Mouse (Mus musculus) lung, postnatal 0 days (tissue): Measurements from ENCODE around the gene Rarg. TPM values are rescaled to one million over a fixed set of nuclear protein-coding genes. Genes with fewer than 3 reads are reported as not detected.

Experiments
- ATAC-seq: fragments of 200-750 bp; cut with Nextera tagmentation; 2 replicates; pipeline ENCODE4 v1.8.0; 2017; ENCODE audit warnings: moderate library complexity
- DNase-seq: peaks from one replicate; pipeline ENCODE4 v3.0.0-alpha.2; 2016; ENCODE audit warnings: low spot score
- H3K27ac ChIP-seq: fragments of 300-500 bp; sonication (generic); 2 replicates; pipeline ENCODE4 v1.5.1; 2014; ENCODE audit warnings: antibody characterized with exemption, mild to moderate bottlenecking, low read length, mixed read lengths
- H3K27me3 ChIP-seq: fragments of 300-500 bp; sonication (generic); replicated peaks from 2 replicates; pipeline ENCODE4 v1.6.1; 2014; ENCODE audit warnings: low read length, mixed read lengths; ENCODE audit not compliant: insufficient read depth
- H3K36me3 ChIP-seq: fragments of 300-500 bp; sonication (generic); 2 replicates; pipeline ENCODE4 v1.6.1; 2014; ENCODE audit warnings: low read length, mixed read lengths; ENCODE audit not compliant: insufficient read depth
- H3K4me1 ChIP-seq: fragments of 300-500 bp; sonication (generic); 2 replicates; pipeline ENCODE4 v1.6.1; 2014; ENCODE audit warnings: antibody characterized with exemption, low read depth, low read length, mixed read lengths; ENCODE audit not compliant: insufficient read depth
- H3K4me2 ChIP-seq: fragments of 300-500 bp; sonication (generic); replicated peaks from 2 replicates; pipeline ENCODE4 v1.6.1; 2014; ENCODE audit warnings: low read depth, mild to moderate bottlenecking, low read length, moderate library complexity, mixed read lengths
- H3K4me3 ChIP-seq: fragments of 300-500 bp; sonication (generic); 2 replicates; pipeline ENCODE4 v1.5.1; 2014; ENCODE audit warnings: low read depth, low read length
- H3K9ac ChIP-seq: fragments of 300-500 bp; sonication (generic); replicated peaks from 2 replicates; pipeline ENCODE4 v1.6.1; 2014; ENCODE audit warnings: low read depth, mild to moderate bottlenecking
- H3K9me3 ChIP-seq: fragments of 300-500 bp; sonication (generic); 2 replicates; pipeline ENCODE4 v1.6.1; 2016; ENCODE audit warnings: low read length, mixed read lengths
- CTCF ChIP-seq: IDR thresholded peaks from 2 replicates; pipeline ENCODE4 v1.5.1; 2016; ENCODE audit warnings: antibody characterized with exemption, mild to moderate bottlenecking
- EP300 ChIP-seq: IDR thresholded peaks from 2 replicates; pipeline ENCODE4 v1.6.1; 2016; ENCODE audit warnings: antibody characterized with exemption, mild to moderate bottlenecking, control low read depth
- WGBS: fragments of 180-500 bp; shearing (Covaris S2); extraction: QIAGEN DNeasy Blood & Tissue Kit; methylation state at CpG from one replicate; pipeline ENCODE4 v1.1.7; 2014; 5-methylcytosine and 5-hydroxymethylcytosine counted together
- polyA plus RNA-seq: library from polyadenylated mRNA; unstranded; fragments of >200 nt; fragmentation: Nextera tagmentation; extraction: Ambion mirVana; gene quantifications from 2 replicates; pipeline ENCODE4 v1.2.1, GENCODE M21; 2015

The Rarg gene
- polyA plus RNA-seq, 1 experiment from 2014 or later, result 35.8 TPM

DNA sequence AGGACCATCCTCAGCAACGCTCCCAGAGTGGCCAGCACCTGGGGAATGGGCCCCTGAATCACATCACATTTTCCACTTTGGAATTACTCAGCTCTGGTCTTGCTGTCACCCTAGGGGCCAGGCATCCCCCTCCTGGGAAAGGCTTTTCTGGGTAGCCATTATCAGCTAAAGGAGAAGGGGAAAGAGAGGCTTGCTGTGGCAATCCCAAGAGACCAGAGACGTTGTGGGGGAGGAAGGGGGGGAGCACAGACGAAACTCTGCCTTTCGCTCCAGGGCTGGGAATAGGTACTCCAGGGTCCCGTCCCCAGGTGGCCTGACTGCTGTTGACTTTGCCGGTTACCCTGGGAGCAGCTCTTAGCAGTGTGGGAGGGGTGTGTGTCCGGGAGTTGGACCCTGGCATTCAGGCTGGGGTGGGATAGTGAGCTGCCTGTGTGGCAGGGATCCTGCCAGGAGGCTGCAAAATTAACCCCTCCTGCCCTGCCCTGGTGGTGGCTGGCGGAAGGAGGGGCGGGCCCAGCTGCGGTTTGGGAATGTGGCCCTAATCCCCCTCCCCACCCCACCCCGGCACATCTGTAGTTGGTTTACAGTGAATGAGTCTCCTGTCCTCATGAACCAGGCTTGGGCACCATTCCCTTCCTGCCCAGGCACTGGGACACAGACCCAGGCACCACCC, 1.4 kb upstream of the Rarg start:
- no peak for DNase-seq

GRCm38 (mm10) chr15:102258076-102258470, 756 bp upstream of the Rarg start:
- Histone ChIP-seq H3K4me1 (peaks cover 15% of the 10 kb centered on the region), H3K9me3 (no peaks in the 10 kb centered on the region), H3K4me2 (peak overlapping the region; percentile 92), H3K27ac (peak overlapping the region; percentile 91), H3K27me3 (no peaks in the 10 kb centered on the region), H3K36me3 (no peaks in the 10 kb centered on the region), H3K9ac (no peak overlapping the region), H3K4me3 (peak overlapping the region; percentile 69)
- no peak for TF ChIP-seq CTCF
- TF ChIP-seq EP300, result no peak
- ATAC-seq, result peak; percentile 43
- WGBS, result 13% methylated on average over 12 of the region's 12 CpGs
- DNase-seq, result peak; percentile 75

More for the DNA sequence above, 1.4 kb upstream of the Rarg start:
- no peak for TF ChIP-seq EP300
- 0 out of 2 replicates have a peak, but pooled peaks have one; percentile 3 for TF ChIP-seq CTCF
- Histone ChIP-seq H3K4me1 (peaks cover 15% of the 10 kb centered on the region), H3K4me3 (no peak overlapping the region), H3K36me3 (no peaks in the 10 kb centered on the region), H3K27ac (peak overlapping the region; percentile 91), H3K27me3 (no peaks in the 10 kb centered on the region), H3K9ac (no peak overlapping the region), H3K9me3 (no peaks in the 10 kb centered on the region), H3K4me2 (peak overlapping the region; percentile 92; the same call in 1 of the 2 replicates)
- 34% methylated on average over 11 of the region's 11 CpGs for WGBS
- no peak for ATAC-seq

DNA sequence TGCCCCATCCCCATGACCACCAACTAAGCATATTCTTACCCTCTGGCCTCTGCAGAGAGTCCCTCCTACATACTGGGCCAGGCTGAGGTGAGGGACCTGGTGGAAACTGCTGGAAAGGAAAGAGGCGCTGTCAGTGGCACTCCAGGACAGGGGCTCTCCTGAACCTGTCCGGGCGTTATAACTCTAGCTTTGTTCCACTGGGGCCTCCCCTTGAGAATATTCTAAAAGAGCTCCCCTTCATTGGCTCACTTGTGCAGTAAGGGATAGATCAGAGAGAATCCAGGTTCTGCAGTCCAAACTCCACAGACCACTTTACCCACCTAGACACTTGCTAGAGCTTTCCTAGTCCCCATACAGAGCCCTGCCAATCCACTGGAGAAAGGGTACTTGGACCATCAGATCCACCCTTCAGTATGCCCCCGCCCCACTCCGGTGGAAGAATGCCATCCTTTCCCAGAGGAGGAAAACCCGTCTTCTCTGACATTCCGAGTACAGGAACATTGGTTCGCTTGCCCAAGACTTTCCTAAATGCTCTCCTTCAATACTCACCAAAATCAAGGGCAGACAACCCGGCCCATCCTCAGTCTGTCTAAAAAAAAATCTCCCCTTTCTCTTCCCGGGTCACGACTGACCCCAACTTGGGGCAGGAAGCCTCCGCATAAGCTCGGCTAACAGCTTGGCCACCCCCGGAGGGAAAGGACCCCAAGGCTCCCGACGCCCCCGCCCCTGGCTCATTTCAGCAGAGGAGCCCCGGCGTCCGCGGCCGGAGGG, 701 bp downstream of the Rarg start:
- H3K36me3 ChIP-seq, result peaks cover 3% of the 10 kb centered on the region; the same call in 1 of the 2 replicates
- H3K4me2 ChIP-seq, result peak overlapping the region; percentile 92
- no peak for ATAC-seq
- WGBS, result 10% methylated on average over 21 of the region's 22 CpGs
- TF ChIP-seq EP300, result no peak
- no peak for TF ChIP-seq CTCF
- H3K27ac ChIP-seq, result peak overlapping the region; percentile 91
- H3K27me3 ChIP-seq, result no peaks in the 10 kb centered on the region
- no peaks in the 10 kb centered on the region for H3K9me3 ChIP-seq
- H3K4me3 ChIP-seq, result peak overlapping the region; percentile 69
- peaks cover 15% of the 10 kb centered on the region for H3K4me1 ChIP-seq
- H3K9ac ChIP-seq, result peak overlapping the region; percentile 76
- no peak for DNase-seq

DNA sequence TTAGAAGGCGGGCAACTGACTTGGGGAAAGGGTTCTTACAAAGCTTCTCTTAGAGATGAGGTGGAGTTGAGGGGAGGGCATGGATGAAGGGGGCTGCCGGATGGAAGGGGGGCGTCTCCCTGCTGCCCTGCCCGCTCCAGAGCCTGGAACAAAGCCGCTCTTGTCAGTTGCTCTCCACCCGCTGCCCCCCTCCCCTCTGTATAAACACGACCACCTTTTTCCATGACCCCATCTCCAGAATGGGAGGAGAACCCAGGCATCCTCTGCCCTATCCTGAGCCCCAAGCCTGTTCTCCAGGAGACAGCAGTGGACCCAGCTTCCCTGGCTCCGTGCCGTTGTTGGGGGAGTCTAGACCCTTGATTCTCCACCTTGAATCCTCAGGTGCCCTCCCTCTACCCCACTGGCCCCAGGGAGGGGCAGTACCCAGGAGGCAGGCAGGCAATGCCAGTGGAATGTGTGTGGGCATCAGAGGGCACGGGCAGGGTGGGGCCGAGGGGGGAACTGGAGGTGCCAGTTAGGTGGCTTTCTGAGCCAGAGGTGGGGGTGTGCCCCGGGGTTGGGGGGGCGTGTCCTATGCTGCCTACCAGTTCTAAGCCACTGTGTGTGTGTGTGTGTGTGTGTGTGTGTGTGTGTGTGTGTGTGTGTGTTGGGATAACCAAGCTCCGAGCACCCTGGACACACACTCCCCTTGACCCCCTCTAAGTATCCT, 1.6 kb downstream of the Rarg start:
- DNase-seq, result peak; percentile 79
- TF ChIP-seq EP300 (no peak), CTCF (no peak)
- Histone ChIP-seq H3K9me3 (no peaks in the 10 kb centered on the region), H3K36me3 (peaks cover 6% of the 10 kb centered on the region; the same call in 1 of the 2 replicates), H3K4me1 (peaks cover 15% of the 10 kb centered on the region), H3K27me3 (no peaks in the 10 kb centered on the region), H3K4me3 (0 out of 2 replicates have a peak overlapping the region, but pooled peaks have one; percentile 69), H3K27ac (peak overlapping the region; percentile 47; the same call in 1 of the 2 replicates), H3K4me2 (peak overlapping the region; percentile 92), H3K9ac (no peak overlapping the region)
- 43% methylated on average over 13 of the region's 14 CpGs for WGBS
- peak; percentile 68 for ATAC-seq

GRCm38 (mm10) chr15:102250521-102250920, 6.8 kb downstream of the Rarg start:
- DNase-seq, result no peak
- peaks cover 6% of the 10 kb centered on the region; the same call in 1 of the 2 replicates for H3K36me3 ChIP-seq
- no peak overlapping the region for H3K9ac ChIP-seq
- H3K4me2 ChIP-seq, result no peak overlapping the region
- peaks cover 12% of the 10 kb centered on the region; the same call in 1 of the 2 replicates for H3K4me1 ChIP-seq
- no peak overlapping the region for H3K4me3 ChIP-seq
- ATAC-seq, result no peak
- 72% methylated on average over 5 of the region's 5 CpGs for WGBS
- H3K9me3 ChIP-seq, result no peaks in the 10 kb centered on the region
- H3K27ac ChIP-seq, result no peak overlapping the region
- no peak for TF ChIP-seq CTCF
- TF ChIP-seq EP300, result no peak
- H3K27me3 ChIP-seq, result no peaks in the 10 kb centered on the region

- DNase-seq (no peak), ATAC-seq (no peak)
- H3K4me2 ChIP-seq, result peak overlapping the region; percentile 72
- 46% methylated on average over 9 of the region's 9 CpGs for WGBS
- no peaks in the 10 kb centered on the region for H3K9me3 ChIP-seq
- H3K27ac ChIP-seq, result peak overlapping the region; percentile 99
- H3K9ac ChIP-seq, result no peak overlapping the region
- H3K27me3 ChIP-seq, result no peaks in the 10 kb centered on the region
- TF ChIP-seq EP300 (no peak), CTCF (no peak)
- peaks cover 6% of the 10 kb centered on the region; the same call in 1 of the 2 replicates for H3K36me3 ChIP-seq
- peaks cover 14% of the 10 kb centered on the region; the same call in 1 of the 2 replicates for H3K4me1 ChIP-seq
- H3K4me3 ChIP-seq, result no peak overlapping the region
Measured at GRCm38 (mm10) chr15:102249967-102250366, 7.3 kb downstream of the Rarg start.
